Mouse (Mus musculus): Measurements from ENCODE around the gene Nsdhl.

GRCm38 (mm10) chrX:72956486-72956885, 38.1 kb downstream of the Nsdhl start:
- no peak for TF ChIP-seq MAX (IDR thresholded peaks at IDR 0.05; ENCODE audit: low read depth)
- TF ChIP-seq USF1 (IDR thresholded peaks at IDR 0.05; ENCODE audit: low read depth) = no peak
- no peak for TF ChIP-seq E2F4 (IDR thresholded peaks at IDR 0.05; ENCODE audit: insufficient read depth)

Measured in myocyte (in vitro differentiated cells).